Mouse (Mus musculus) myocyte (in vitro differentiated cells): ENCODE data around the gene Spata32. TPM values are rescaled to one million over a fixed set of nuclear protein-coding genes. Genes with fewer than 3 reads are reported as not detected.

Experiments
- H3K27me3 ChIP-seq: one replicate; pipeline ENCODE4 v1.6.1; 2011; ENCODE audit not compliant: control insufficient read depth, insufficient read depth, insufficient read length
- H3K36me3 ChIP-seq: one replicate; pipeline ENCODE4 v1.6.1; 2011; ENCODE audit not compliant: control insufficient read depth, insufficient read depth
- H3K4me2 ChIP-seq: one replicate; pipeline ENCODE4 v1.6.1; 2011; ENCODE audit warnings: low read depth, control low read depth
- H3K4me3 ChIP-seq: one replicate; pipeline ENCODE4 v1.5.1; 2011; ENCODE audit warnings: mild to moderate bottlenecking, control low read depth, moderate library complexity
- H3K79me2 ChIP-seq: one replicate; pipeline ENCODE4 v1.6.1; 2011; ENCODE audit not compliant: control insufficient read depth, insufficient read depth
- H3ac ChIP-seq: one replicate; pipeline ENCODE4 v1.6.1; 2011; ENCODE audit not compliant: control insufficient read depth, insufficient read length
- CEBPB ChIP-seq: IDR thresholded peaks from 2 replicates; pipeline ENCODE4 v1.6.1; 2011; ENCODE audit warnings: mild to moderate bottlenecking, moderate library complexity; ENCODE audit not compliant: poor library complexity, insufficient read depth, severe bottlenecking
- E2F4 ChIP-seq: IDR thresholded peaks from one replicate; pipeline ENCODE4 v1.6.1; 2011; ENCODE audit warnings: mild to moderate bottlenecking, control low read depth, moderate library complexity; ENCODE audit not compliant: insufficient read depth
- MAX ChIP-seq: IDR thresholded peaks from one replicate; pipeline ENCODE4 v1.6.1; 2011; ENCODE audit warnings: low read depth, mild to moderate bottlenecking, control low read depth
- MYOD1 ChIP-seq, 3 experiments: IDR thresholded peaks; one replicate each; pipeline ENCODE4 v1.6.1; 2011; ENCODE audit warnings: control low read depth in 2 of 3, low read depth in 2 of 3, mild to moderate bottlenecking in 2 of 3, moderate library complexity in 1 of 3; ENCODE audit not compliant: insufficient read length in 2 of 3, control insufficient read depth in 1 of 3
- MYOG ChIP-seq, 3 experiments: IDR thresholded peaks; one replicate each; pipeline ENCODE4 v1.6.1; 2011; ENCODE audit warnings: control low read depth in 2 of 3, low read depth in 2 of 3, mild to moderate bottlenecking in 2 of 3; ENCODE audit not compliant: insufficient read length in 2 of 3, control insufficient read depth in 1 of 3, insufficient read depth in 1 of 3
- POLR2A ChIP-seq: IDR thresholded peaks from one replicate; pipeline ENCODE4 v1.6.1; 2011; ENCODE audit warnings: low read depth, mild to moderate bottlenecking, control low read depth, moderate library complexity; ENCODE audit not compliant: insufficient read length
- POLR2AphosphoS2 ChIP-seq: IDR thresholded peaks from one replicate; pipeline ENCODE4 v1.6.1; 2011; ENCODE audit warnings: low read depth, control low read depth; ENCODE audit not compliant: insufficient read length
- REST ChIP-seq: IDR thresholded peaks from one replicate; pipeline ENCODE4 v1.6.1; 2011; ENCODE audit warnings: mild to moderate bottlenecking, control low read depth, moderate library complexity; ENCODE audit not compliant: insufficient read depth, insufficient read length
- SRF ChIP-seq: IDR thresholded peaks from one replicate; pipeline ENCODE4 v1.6.1; 2011; ENCODE audit warnings: low read depth; ENCODE audit not compliant: control insufficient read depth, insufficient read length
- TCF12 ChIP-seq: IDR thresholded peaks from one replicate; pipeline ENCODE4 v1.6.1; 2011; ENCODE audit warnings: mild to moderate bottlenecking, control low read depth; ENCODE audit not compliant: poor library complexity, insufficient read depth, severe bottlenecking
- TCF3 ChIP-seq: IDR thresholded peaks from one replicate; pipeline ENCODE4 v1.6.1; 2011; ENCODE audit warnings: low read depth, control low read depth; ENCODE audit not compliant: insufficient read length
- USF1 ChIP-seq: IDR thresholded peaks from one replicate; pipeline ENCODE4 v1.6.1; 2011; ENCODE audit warnings: low read depth, mild to moderate bottlenecking, control low read depth, moderate library complexity
- polyA plus RNA-seq: library from polyadenylated mRNA; unstranded; fragments of >200 nt; fragmentation: generic; extraction: Trizol; gene quantifications from one replicate; pipeline ENCODE4 v1.2.1, GENCODE M21; 2012; ENCODE audit warnings: missing spikeins

The Spata32 gene
- polyA plus RNA-seq, 1 experiment, result 0.04 TPM

DNA sequence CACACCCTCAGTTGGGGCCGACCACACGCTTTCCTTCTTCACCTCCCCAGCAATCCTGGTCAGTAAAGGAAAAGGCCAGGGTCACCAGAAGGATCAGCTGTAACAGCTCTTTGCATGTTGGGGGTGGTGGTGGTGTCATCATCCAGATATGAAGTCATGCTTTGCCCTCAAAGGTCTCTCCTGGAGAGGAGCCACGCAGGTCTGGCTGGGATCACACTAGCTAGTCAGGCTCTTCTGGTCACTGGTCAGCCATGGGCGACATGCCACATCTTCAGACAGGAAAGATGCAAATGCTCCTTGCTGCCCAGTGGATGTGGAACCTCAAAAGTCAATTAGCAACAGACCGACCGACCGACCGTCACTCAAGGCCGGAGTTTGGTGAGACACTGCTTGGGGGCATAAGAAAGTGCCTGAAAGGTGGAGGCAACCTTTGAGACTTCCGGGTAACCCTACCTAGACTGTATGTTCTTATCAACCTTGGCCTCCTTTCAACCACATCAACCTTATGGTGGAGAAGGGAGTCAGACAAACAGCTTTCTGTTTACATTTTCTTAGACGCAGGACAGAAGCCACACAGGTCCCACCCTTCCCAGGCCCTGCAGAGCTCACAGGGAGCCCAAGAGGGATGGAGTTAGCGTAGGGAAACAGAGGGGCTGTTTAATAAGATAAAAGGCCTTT, 42.4 kb upstream of the Spata32 start:
- Histone ChIP-seq H3K4me2 (no peak overlapping the region), H3K79me2 (peaks cover 100% of the 10 kb centered on the region), H3K36me3 (peaks cover 4% of the 10 kb centered on the region), H3ac (no peak overlapping the region), H3K27me3 (no peaks in the 10 kb centered on the region), H3K4me3 (no peak overlapping the region)
- TF ChIP-seq CEBPB, result no peak
- no peak for TF ChIP-seq MAX
- no peak for TF ChIP-seq USF1
- no peak for TF ChIP-seq TCF12
- no peak for TF ChIP-seq POLR2AphosphoS2
- TF ChIP-seq SRF, result no peak

DNA sequence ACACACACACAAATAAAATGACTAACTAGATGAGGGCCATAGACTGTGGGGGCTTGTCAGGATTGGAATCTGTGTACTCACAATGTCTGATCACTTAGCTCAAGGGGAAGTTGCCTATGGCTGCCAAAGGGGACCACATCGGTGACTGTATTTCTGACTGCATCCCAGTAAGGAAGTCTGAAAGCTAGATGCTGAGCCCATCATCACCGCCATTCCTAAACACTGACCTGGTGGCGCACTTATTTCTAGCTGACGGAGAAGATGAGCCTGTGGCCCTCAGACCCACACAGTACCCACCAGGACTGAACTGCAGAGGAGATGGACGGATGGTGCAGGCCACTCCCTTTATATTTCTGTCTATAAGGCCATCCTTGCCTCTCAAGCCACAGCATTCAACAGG, 41.8 kb upstream of the Spata32 start:
- no peaks in the 10 kb centered on the region for H3K27me3 ChIP-seq
- H3K4me3 ChIP-seq, result no peak overlapping the region
- no peak overlapping the region for H3ac ChIP-seq
- H3K79me2 ChIP-seq, result peaks cover 100% of the 10 kb centered on the region
- TF ChIP-seq TCF3 (no peak), TCF12 (no peak), REST (no peak), CEBPB (no peak), POLR2A (no peak), MYOG (IDR thresholded peaks at IDR 0.05; ENCODE audit: control insufficient read depth in 1 of 3, insufficient read depth in 1 of 3, insufficient read length in 2 of 3, low read depth in 2 of 3) (no peak), MYOD1 (IDR thresholded peaks at IDR 0.05; ENCODE audit: control insufficient read depth in 1 of 3, insufficient read length in 2 of 3, low read depth in 2 of 3) (no peak), USF1 (no peak), SRF (no peak), POLR2AphosphoS2 (no peak), E2F4 (no peak), MAX (no peak)
- peaks cover 4% of the 10 kb centered on the region for H3K36me3 ChIP-seq
- H3K4me2 ChIP-seq, result no peak overlapping the region

DNA sequence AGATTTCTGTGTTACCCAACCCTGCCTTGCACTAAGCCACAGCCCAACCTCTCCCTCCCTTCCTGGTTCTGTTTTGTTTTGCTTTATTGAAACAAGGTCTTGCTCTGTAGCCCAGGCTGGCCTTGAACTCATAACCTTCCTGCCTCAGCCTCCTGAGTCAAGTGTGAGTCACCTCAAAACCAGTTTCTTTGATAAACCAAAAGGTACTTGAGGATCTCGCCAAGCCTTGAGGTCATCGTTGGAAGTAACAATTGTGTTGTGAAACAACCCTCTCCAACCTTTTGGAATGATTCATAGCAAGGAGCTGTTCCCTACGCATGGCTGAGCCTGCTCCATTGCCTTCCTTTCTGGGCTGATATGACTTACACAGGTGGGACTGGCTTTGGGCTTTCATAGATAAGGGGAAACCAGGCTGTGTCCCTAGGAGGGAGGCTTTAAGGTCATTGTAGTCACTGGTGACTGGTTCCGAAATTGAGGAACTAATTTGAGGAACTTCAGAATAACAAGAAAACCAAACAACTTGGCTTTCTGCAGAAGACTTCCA, 39.8 kb upstream of the Spata32 start:
- H3K4me3 ChIP-seq, result no peak overlapping the region
- H3K79me2 ChIP-seq, result peaks cover 100% of the 10 kb centered on the region
- no peak overlapping the region for H3K4me2 ChIP-seq
- H3K36me3 ChIP-seq, result peaks cover 4% of the 10 kb centered on the region
- TF ChIP-seq E2F4 (no peak), POLR2A (no peak), MYOD1 (IDR thresholded peaks at IDR 0.05; ENCODE audit: control insufficient read depth in 1 of 3, insufficient read length in 2 of 3, low read depth in 2 of 3) (no peak), MYOG (IDR thresholded peaks at IDR 0.05; ENCODE audit: control insufficient read depth in 1 of 3, insufficient read depth in 1 of 3, insufficient read length in 2 of 3, low read depth in 2 of 3) (no peak), MAX (no peak), SRF (no peak), TCF3 (no peak), POLR2AphosphoS2 (no peak), CEBPB (no peak), USF1 (no peak), REST (no peak), TCF12 (no peak)
- no peaks in the 10 kb centered on the region for H3K27me3 ChIP-seq
- H3ac ChIP-seq, result no peak overlapping the region

DNA sequence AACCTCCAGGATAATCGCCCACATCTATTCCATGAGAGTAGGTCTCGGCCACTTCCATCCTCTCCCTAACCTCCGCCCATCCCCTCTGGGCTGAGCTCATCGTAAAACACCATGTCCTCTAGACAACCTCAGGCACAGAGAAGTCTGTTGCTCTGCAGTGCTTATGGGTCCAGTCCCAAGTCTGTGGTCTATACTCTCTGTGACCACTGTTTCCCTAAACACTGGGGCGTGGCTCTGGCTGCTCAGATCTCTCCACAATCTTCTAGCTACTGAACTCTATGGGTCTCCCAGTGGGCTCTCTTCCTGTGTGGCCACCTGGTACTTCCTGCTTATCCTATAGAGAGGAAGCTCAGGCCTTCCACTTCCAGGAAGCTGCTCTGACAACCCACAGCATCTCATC, 35.4 kb upstream of the Spata32 start:
- TF ChIP-seq REST (no peak), MAX (no peak), E2F4 (no peak), TCF3 (no peak), TCF12 (no peak), MYOD1 (IDR thresholded peaks at IDR 0.05; ENCODE audit: control insufficient read depth in 1 of 3, insufficient read length in 2 of 3, low read depth in 2 of 3) (no peak), POLR2A (no peak), CEBPB (no peak), SRF (no peak), USF1 (no peak), MYOG (IDR thresholded peaks at IDR 0.05; ENCODE audit: control insufficient read depth in 1 of 3, insufficient read depth in 1 of 3, insufficient read length in 2 of 3, low read depth in 2 of 3) (no peak), POLR2AphosphoS2 (no peak)
- Histone ChIP-seq H3ac (no peak overlapping the region), H3K4me3 (no peak overlapping the region), H3K27me3 (no peaks in the 10 kb centered on the region), H3K36me3 (peaks cover 8% of the 10 kb centered on the region), H3K4me2 (no peak overlapping the region), H3K79me2 (peaks cover 99% of the 10 kb centered on the region)

DNA sequence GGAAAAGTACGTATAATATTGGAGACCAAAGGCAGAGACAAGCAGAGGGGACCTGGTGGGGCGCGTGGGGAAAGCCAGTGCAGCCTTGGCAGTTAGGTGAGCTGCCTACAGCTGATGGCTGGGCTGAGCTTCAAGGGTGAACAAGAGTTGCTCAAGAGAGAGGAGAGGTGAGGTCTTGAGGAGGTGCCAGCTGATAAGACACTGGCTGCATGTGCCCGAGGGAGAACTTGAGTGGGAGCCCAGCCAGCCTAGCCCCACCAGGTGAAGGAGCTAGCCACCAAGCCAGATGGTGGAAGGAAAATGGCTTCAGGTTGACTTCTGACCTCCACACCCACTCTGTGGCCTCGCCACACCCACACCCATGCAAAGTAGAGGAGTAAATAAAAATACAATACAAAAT, 34.1 kb upstream of the Spata32 start:
- Histone ChIP-seq H3ac (no peak overlapping the region), H3K4me3 (no peak overlapping the region), H3K79me2 (peaks cover 98% of the 10 kb centered on the region), H3K4me2 (no peak overlapping the region), H3K27me3 (no peaks in the 10 kb centered on the region), H3K36me3 (peaks cover 8% of the 10 kb centered on the region)
- TF ChIP-seq MAX (no peak), MYOG (IDR thresholded peaks at IDR 0.05; ENCODE audit: control insufficient read depth in 1 of 3, insufficient read depth in 1 of 3, insufficient read length in 2 of 3, low read depth in 2 of 3) (no peak), E2F4 (no peak)
